Comparison of ENCODE assay signal across 13 mouse cellular contexts in genomic region chr10:83688215-83688614, GRCm38 (mm10). TPM values are rescaled to one million over a fixed set of nuclear protein-coding genes. Genes with fewer than 3 reads are reported as not detected.
A peak's percentile ranks its signal among the peaks of the same experiment; 100 is the strongest.
DNase-seq lines count a peak whose midpoint lies in the region; ATAC-seq and TF ChIP-seq lines count a peak whose summit lies in the region.
"Had no signal": no experiment of that assay in that cellular context is flagged by ENCODE, and none has a peak within 500 bp of the region (broad histone marks: within the 10 kb centered on the region; RNA-seq: fewer than 3 reads in every experiment).

No protein-coding gene starts in this region.

- no peak overlapping the region for H3K4me3 ChIP-seq in heart, adult 2 months
- no peak overlapping the region for H3K4me3 ChIP-seq in forebrain, postnatal 0 days (ENCODE audit: low read depth, low read length)
- H3K4me3 ChIP-seq: embryonic facial prominence, embryonic 15.5 days; liver, embryonic 15.5 days; myocyte had no signal

- no peak for TF ChIP-seq EP300 in heart, adult 2 months (IDR thresholded peaks at IDR 0.05; ENCODE audit: insufficient read depth, low read depth, low read length)

- no peaks in the 10 kb centered on the region for H3K4me1 ChIP-seq in heart, adult 2 months (ENCODE audit: control insufficient read depth, insufficient read depth, low read length)
- H3K4me1 ChIP-seq in forebrain, postnatal 0 days (ENCODE audit: insufficient read depth) = no peaks in the 10 kb centered on the region
- H3K4me1 ChIP-seq: embryonic facial prominence, embryonic 15.5 days had no signal

- 92% methylated on average over 2 of the region's 2 CpGs for WGBS in heart, adult 2 months
- 94% methylated on average over 2 of the region's 2 CpGs for WGBS in forebrain, postnatal 0 days

- H3K36me3 ChIP-seq in heart, adult 2 months (ENCODE audit: control insufficient read depth, insufficient read depth, low read length) = no peaks in the 10 kb centered on the region
- no peaks in the 10 kb centered on the region for H3K36me3 ChIP-seq in splenic B cell, adult 2 months (ENCODE audit: control insufficient read depth, insufficient read depth, low read length, poor library complexity, severe bottlenecking)
- H3K36me3 ChIP-seq in forebrain, postnatal 0 days (ENCODE audit: insufficient read depth) = no peaks in the 10 kb centered on the region
- H3K36me3 ChIP-seq: embryonic facial prominence, embryonic 15.5 days; liver, embryonic 15.5 days had no signal

- H3K79me2 ChIP-seq in heart, adult 2 months (replicated peaks; ENCODE audit: control insufficient read depth, insufficient read depth, low read length) = no peaks in the 10 kb centered on the region

- H3K9me3 ChIP-seq in forebrain, postnatal 0 days (ENCODE audit: low read length) = no peaks in the 10 kb centered on the region
- H3K9me3 ChIP-seq: embryonic facial prominence, embryonic 15.5 days; liver, embryonic 15.5 days had no signal

- H3K27ac ChIP-seq in heart, adult 2 months = no peak overlapping the region
- no peak overlapping the region for H3K27ac ChIP-seq in forebrain, postnatal 0 days (ENCODE audit: low read depth, low read length)
- H3K27ac ChIP-seq: embryonic facial prominence, embryonic 15.5 days; liver, embryonic 15.5 days had no signal

- H3K4me2 ChIP-seq in forebrain, postnatal 0 days (ENCODE audit: low read depth) = no peak overlapping the region
- H3K4me2 ChIP-seq: embryonic facial prominence, embryonic 15.5 days; liver, embryonic 15.5 days had no signal

- DNase-seq in heart, adult 2 months = no peak
- no peak for DNase-seq in heart, postnatal 25 days (ENCODE audit: low spot score)
- peak; percentile 14 for DNase-seq in right cerebral cortex, postnatal 14 days
- DNase-seq in right cerebral cortex, postnatal 25 days = no peak
- DNase-seq in adrenal gland, postnatal 14 days = peak; percentile 31
- peak; percentile 2 for DNase-seq in splenic B cell, adult 2 months (ENCODE audit: low read depth, low spot score)
- no peak for DNase-seq in forebrain, postnatal 0 days
- DNase-seq: heart, postnatal 36 days had no signal

- no peak for ATAC-seq in forebrain, postnatal 0 days
- ATAC-seq: forebrain, embryonic 14.5 days had no signal

- H3K27me3 ChIP-seq in heart, adult 2 months (ENCODE audit: control insufficient read depth, insufficient read depth, low read length) = no peaks in the 10 kb centered on the region
- no peaks in the 10 kb centered on the region for H3K27me3 ChIP-seq in splenic B cell, adult 2 months (ENCODE audit: control insufficient read depth, insufficient read depth, low read length, poor library complexity, severe bottlenecking)
- no peaks in the 10 kb centered on the region for H3K27me3 ChIP-seq in forebrain, postnatal 0 days (ENCODE audit: insufficient read depth, low read length)
- H3K27me3 ChIP-seq: embryonic facial prominence, embryonic 15.5 days; liver, embryonic 15.5 days had no signal

- H3K9ac ChIP-seq in heart, adult 2 months (ENCODE audit: low read depth, low read length) = no peak overlapping the region
- no peak overlapping the region for H3K9ac ChIP-seq in forebrain, postnatal 0 days
- H3K9ac ChIP-seq: embryonic facial prominence, embryonic 15.5 days; liver, embryonic 15.5 days had no signal

- intact Hi-C loops in heart, adult 2 months (cut with DNase I) = no loop called here
- intact Hi-C loops in heart, postnatal 25 days (cut with DNase I) = no loop called here

- TF ChIP-seq POLR2A in heart, adult 2 months (IDR thresholded peaks at IDR 0.05; ENCODE audit: insufficient read depth, low read depth, low read length) = no peak

- peak; percentile 33 for TF ChIP-seq CTCF in heart, adult 2 months (IDR thresholded peaks at IDR 0.05)
- no peak for TF ChIP-seq CTCF in forebrain, postnatal 0 days (IDR thresholded peaks at IDR 0.05; ENCODE audit: low read depth)

RNA-seq across cellular contexts. Expression of gene 1500009L16Rik, which starts 34.5 kb away (rescaled TPM):
- 1 to 10 TPM; 3.9 to 5.9 TPM for total RNA-seq in heart, adult 2 months (2021)
- 3.2 and 3.3 TPM in 2 replicates for polyA plus RNA-seq in heart, adult 2 months (2012; rRNA removed)
- 1 to 10 TPM; 4.4 to 6.1 TPM for total RNA-seq in heart, postnatal 25 days (2021)
- total RNA-seq in adrenal gland, postnatal 14 days (2021) = 14.7 and 16.0 TPM in 2 replicates
- 44.4 and 47.1 TPM in 2 replicates for total RNA-seq in forebrain, postnatal 0 days (2014; rRNA removed)
- 96.9 and 98.6 TPM in 2 replicates for polyA plus RNA-seq in forebrain, postnatal 0 days (2015; fragmentation: Nextera tagmentation; extraction: Ambion mirVana)
- total RNA-seq: megakaryocyte-erythroid progenitor cell, adult 5-6 weeks had no signal
- polyA plus RNA-seq: myocyte had no signal

RNA-seq across cellular contexts. Expression of gene Appl2, which starts 39.7 kb away (rescaled TPM):
- total RNA-seq in heart, adult 2 months (2021) = 10 to 100 TPM; 40.7 to 41.4 TPM
- polyA plus RNA-seq in heart, adult 2 months (2012; rRNA removed) = 25.7 and 43.2 TPM in 2 replicates
- total RNA-seq in heart, postnatal 25 days (2021) = 10 to 100 TPM; 32.5 to 34.6 TPM
- total RNA-seq in adrenal gland, postnatal 14 days (2021) = 63.5 and 81.7 TPM in 2 replicates
- total RNA-seq in forebrain, postnatal 0 days (2014; rRNA removed) = 38.2 and 38.5 TPM in 2 replicates
- polyA plus RNA-seq in forebrain, postnatal 0 days (2015; fragmentation: Nextera tagmentation; extraction: Ambion mirVana) = 17.4 and 26.1 TPM in 2 replicates

Comparison
In these comparisons a context has a peak if more than half of its experiments do, and no peak if none do; other contexts are left out.
1. DNase-seq: peak in right cerebral cortex, postnatal 14 days (single experiment), adrenal gland, postnatal 14 days (single experiment) and splenic B cell, adult 2 months (single experiment); none in heart, adult 2 months (0 of 2), heart, postnatal 25 days (single experiment), right cerebral cortex, postnatal 25 days (single experiment) and forebrain, postnatal 0 days (single experiment).